Mouse (Mus musculus) Patski (cell line): Measurements from ENCODE around the gene Sp110. TPM values are rescaled to one million over a fixed set of nuclear protein-coding genes. Genes with fewer than 3 reads are reported as not detected.
"Not testable (repeated sequence)": the region's sequence is repeated elsewhere in the genome, so short reads cannot be mapped to it uniquely, and the experiment has no call there.

Source experiments
- ATAC-seq: fragments of 100-300 bp; one replicate; pipeline ENCODE4 v1.8.0; 2021
- CTCF ChIA-PET: fragments of 350-600 bp; sonication (Branson Sonifier 250); formaldehyde crosslinking; loops from one replicate; lab custom pipeline; 2022; ENCODE audit warnings: inconsistent platforms; lab: Charles Lee
- POLR2A ChIA-PET: fragments of 350-600 bp; sonication (Branson Sonifier 250); formaldehyde crosslinking; loops from one replicate; lab custom pipeline; 2022; ENCODE audit warnings: antibody characterized with exemption, inconsistent platforms; lab: Charles Lee
- DNase-seq: peaks from one replicate; pipeline ENCODE4 v3.0.0-alpha.2; 2011; ENCODE audit warnings: low read depth, low spot score
- H3K27me3 ChIP-seq: fragments of 371-371 bp; one replicate; pipeline ENCODE4 v1.5.1; 2021
- in situ Hi-C: fragments of 300-500 bp; cut with MboI; formaldehyde crosslinking; loops from 3 replicates; pipeline ENCODE4 v1.11.1; 2018; ENCODE audit warnings: low pct_unique_long_range_greater_than_20kb, mixed read lengths
- polyA plus RNA-seq: library from polyadenylated mRNA; unstranded; gene quantifications from one replicate; pipeline ENCODE4 v1.2.3, GENCODE M21; 2021

Gene Sp110
- 0.27 TPM for polyA plus RNA-seq

- H3K27me3 ChIP-seq, POLR2A ChIA-PET, ATAC-seq, CTCF ChIA-PET, in situ Hi-C loops, DNase-seq: not testable (repeated sequence)
These were observed at the start of gene Sp110 for GRCm38 (mm10) chr1:85598271-85599012. TSS of gene Sp110 (minus strand) at chr1:85598817.

- H3K27me3 ChIP-seq, in situ Hi-C loops, POLR2A ChIA-PET, DNase-seq, ATAC-seq, CTCF ChIA-PET: not testable (repeated sequence)
These were observed 39.5 kb upstream of the Sp110 start for GRCm38 (mm10) chr1:85638144-85638543.

- H3K27me3 ChIP-seq, ATAC-seq, DNase-seq, CTCF ChIA-PET, in situ Hi-C loops, POLR2A ChIA-PET: not testable (repeated sequence)
These were observed 38.3 kb upstream of the Sp110 start for GRCm38 (mm10) chr1:85636936-85637335.

- CTCF ChIA-PET, POLR2A ChIA-PET, DNase-seq, H3K27me3 ChIP-seq, in situ Hi-C loops, ATAC-seq: not testable (repeated sequence)
These were observed 20.1 kb upstream of the Sp110 start for GRCm38 (mm10) chr1:85618689-85619088.

GRCm38 (mm10) chr1:85617161-85617560 is 18.5 kb upstream of the Sp110 start:
- DNase-seq, in situ Hi-C loops, CTCF ChIA-PET, ATAC-seq, POLR2A ChIA-PET, H3K27me3 ChIP-seq: not testable (repeated sequence)

- CTCF ChIA-PET, POLR2A ChIA-PET, in situ Hi-C loops, ATAC-seq, H3K27me3 ChIP-seq, DNase-seq: not testable (repeated sequence)
These were observed 17.2 kb upstream of the Sp110 start for GRCm38 (mm10) chr1:85615819-85616218.

- DNase-seq, ATAC-seq, CTCF ChIA-PET, in situ Hi-C loops, POLR2A ChIA-PET, H3K27me3 ChIP-seq: not testable (repeated sequence)
These were observed 16.5 kb upstream of the Sp110 start for GRCm38 (mm10) chr1:85615096-85615495.

GRCm38 (mm10) chr1:85610581-85610980 is 12.0 kb upstream of the Sp110 start:
- in situ Hi-C loops, H3K27me3 ChIP-seq, DNase-seq, ATAC-seq, POLR2A ChIA-PET, CTCF ChIA-PET: not testable (repeated sequence)

GRCm38 (mm10) chr1:85608361-85608760 is 9.7 kb upstream of the Sp110 start:
- POLR2A ChIA-PET, ATAC-seq, DNase-seq, in situ Hi-C loops, CTCF ChIA-PET, H3K27me3 ChIP-seq: not testable (repeated sequence)

GRCm38 (mm10) chr1:85604341-85604740 is 5.7 kb upstream of the Sp110 start:
- POLR2A ChIA-PET = not testable (repeated sequence)

GRCm38 (mm10) chr1:85600794-85601193 is 2.2 kb upstream of the Sp110 start:
- DNase-seq, H3K27me3 ChIP-seq, ATAC-seq, POLR2A ChIA-PET, in situ Hi-C loops, CTCF ChIA-PET: not testable (repeated sequence)

More at GRCm38 (mm10) chr1:85604341-85604740, 5.7 kb upstream of the Sp110 start:
- DNase-seq, ATAC-seq, H3K27me3 ChIP-seq, CTCF ChIA-PET, in situ Hi-C loops: not testable (repeated sequence)

- POLR2A ChIA-PET, in situ Hi-C loops, CTCF ChIA-PET, DNase-seq, H3K27me3 ChIP-seq, ATAC-seq: not testable (repeated sequence)
These were observed 1.5 kb upstream of the Sp110 start, which contains the start of gene Sp140 for GRCm38 (mm10) chr1:85600078-85600477. TSS of gene Sp140 (plus strand) at chr1:85600378.

- ATAC-seq, in situ Hi-C loops, CTCF ChIA-PET, POLR2A ChIA-PET, DNase-seq, H3K27me3 ChIP-seq: not testable (repeated sequence)
These were observed 6.1 kb downstream of the Sp110 start for GRCm38 (mm10) chr1:85592526-85592925.

- CTCF ChIA-PET, DNase-seq, in situ Hi-C loops, ATAC-seq, POLR2A ChIA-PET, H3K27me3 ChIP-seq: not testable (repeated sequence)
These were observed 9.9 kb downstream of the Sp110 start for GRCm38 (mm10) chr1:85588697-85589096.
